Mouse (Mus musculus) forebrain, postnatal 0 days (tissue): ENCODE results near the gene Fam160a1. TPM values are rescaled to one million over a fixed set of nuclear protein-coding genes. Genes with fewer than 3 reads are reported as not detected.
A peak's percentile ranks its signal among the peaks of the same experiment; 100 is the strongest.

Source experiments
- ATAC-seq: fragments of 200-750 bp; cut with Nextera tagmentation; 2 replicates; pipeline ENCODE4 v1.8.0; 2017; ENCODE audit warnings: mild to moderate bottlenecking, moderate library complexity
- DNase-seq: peaks from one replicate; pipeline ENCODE4 v3.0.0-alpha.2; 2015
- H3K27ac ChIP-seq: fragments of 300-500 bp; sonication (generic); 2 replicates; pipeline ENCODE4 v1.5.1; 2014; ENCODE audit warnings: low read depth, mild to moderate bottlenecking, antibody characterized with exemption, low read length, moderate library complexity, mixed read lengths
- H3K27me3 ChIP-seq: fragments of 300-500 bp; sonication (generic); 2 replicates; pipeline ENCODE4 v1.6.1; 2014; ENCODE audit warnings: mild to moderate bottlenecking, low read length, mixed read lengths; ENCODE audit not compliant: insufficient read depth
- H3K36me3 ChIP-seq: fragments of 300-500 bp; sonication (generic); 2 replicates; pipeline ENCODE4 v1.6.1; 2014; ENCODE audit warnings: mild to moderate bottlenecking, moderate library complexity; ENCODE audit not compliant: insufficient read depth
- H3K4me1 ChIP-seq: fragments of 300-500 bp; sonication (generic); 2 replicates; pipeline ENCODE4 v1.6.1; 2014; ENCODE audit warnings: antibody characterized with exemption; ENCODE audit not compliant: insufficient read depth
- H3K4me2 ChIP-seq: fragments of 300-500 bp; sonication (generic); 2 replicates; pipeline ENCODE4 v1.6.1; 2014; ENCODE audit warnings: low read depth, mild to moderate bottlenecking, moderate library complexity
- H3K4me3 ChIP-seq: fragments of 300-500 bp; sonication (generic); 2 replicates; pipeline ENCODE4 v1.5.1; 2014; ENCODE audit warnings: low read depth, low read length, mixed read lengths
- H3K9ac ChIP-seq: fragments of 300-500 bp; sonication (generic); 2 replicates; pipeline ENCODE4 v1.6.1; 2014; ENCODE audit warnings: mild to moderate bottlenecking
- H3K9me3 ChIP-seq: fragments of 300-500 bp; sonication (generic); 2 replicates; pipeline ENCODE4 v1.6.1; 2016; ENCODE audit warnings: low read length
- CTCF ChIP-seq: sonication (generic); IDR thresholded peaks from 2 replicates; pipeline ENCODE4 v1.5.1; 2016; ENCODE audit warnings: antibody characterized with exemption, control low read depth, low read depth
- WGBS: fragments of 180-500 bp; shearing (Covaris S2); extraction: QIAGEN DNeasy Blood & Tissue Kit; methylation state at CpG from one replicate; pipeline ENCODE4 v1.1.7; 2014; 5-methylcytosine and 5-hydroxymethylcytosine counted together
- polyA plus RNA-seq: library from polyadenylated mRNA; unstranded; fragments of >200 nt; fragmentation: Nextera tagmentation; extraction: Ambion mirVana; gene quantifications from 2 replicates; pipeline ENCODE4 v1.2.1, GENCODE M21; 2015
- total RNA-seq: library from RNA; depleted of rRNA; stranded (reverse); fragments of >200 nt; gene quantifications from 2 replicates; pipeline ENCODE4 v1.2.3, GENCODE M21; 2014

Gene Fam160a1
- total and polyA plus RNA-seq, 2 experiments from 2014 or later, result 0.67 to 2.6 TPM

GRCm38 (mm10) chr3:85733939-85734729 lies 83.0 kb downstream of the Fam160a1 start:
- H3K4me1 ChIP-seq, result no peaks in the 10 kb centered on the region
- no peak overlapping the region for H3K9ac ChIP-seq
- WGBS, result 74% methylated on average over 5 of the region's 5 CpGs
- DNase-seq (no peak), ATAC-seq (no peak)
- H3K9me3 ChIP-seq, result no peaks in the 10 kb centered on the region
- no peak overlapping the region for H3K4me2 ChIP-seq
- no peaks in the 10 kb centered on the region for H3K27me3 ChIP-seq
- no peak overlapping the region for H3K27ac ChIP-seq
- TF ChIP-seq CTCF, result peak; percentile 33; the same call in 1 of the 2 replicates
- H3K4me3 ChIP-seq, result no peak overlapping the region
- no peaks in the 10 kb centered on the region for H3K36me3 ChIP-seq

- H3K4me1 ChIP-seq, result no peaks in the 10 kb centered on the region
- no peak for TF ChIP-seq CTCF
- H3K36me3 ChIP-seq, result no peaks in the 10 kb centered on the region
- H3K27me3 ChIP-seq, result no peaks in the 10 kb centered on the region
- H3K4me3 ChIP-seq, result no peak overlapping the region
- no peak overlapping the region for H3K27ac ChIP-seq
- ATAC-seq (no peak), DNase-seq (no peak)
- H3K9me3 ChIP-seq, result no peaks in the 10 kb centered on the region
- no peak overlapping the region for H3K4me2 ChIP-seq
- 20% methylated on average over 2 of the region's 2 CpGs for WGBS
- no peak overlapping the region for H3K9ac ChIP-seq
Measured at GRCm38 (mm10) chr3:85727171-85727570, 89.9 kb downstream of the Fam160a1 start.

- TF ChIP-seq CTCF, result no peak
Measured at GRCm38 (mm10) chr3:85725971-85726370, 91.1 kb downstream of the Fam160a1 start.

DNA sequence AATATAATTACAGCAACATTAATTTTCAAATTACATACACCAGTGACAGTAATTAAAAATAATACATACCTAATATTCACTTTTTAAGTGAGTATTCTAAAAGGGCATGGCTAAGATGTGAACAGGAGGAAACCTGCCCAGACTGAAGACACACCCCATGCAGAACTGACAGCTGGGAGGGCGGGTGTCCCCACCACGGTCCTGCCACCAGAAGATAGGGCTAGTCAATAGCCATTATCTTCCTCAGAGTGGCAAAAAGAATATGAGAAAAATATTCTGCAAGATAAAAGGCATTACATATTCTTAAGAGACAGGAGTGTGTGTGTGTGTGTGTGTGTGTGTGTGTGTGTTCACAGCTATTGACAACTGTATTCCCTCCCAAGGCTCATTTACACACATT lies 92.0 kb downstream of the Fam160a1 start:
- DNase-seq, result no peak

More at GRCm38 (mm10) chr3:85725971-85726370, 91.1 kb downstream of the Fam160a1 start:
- no peak overlapping the region for H3K27ac ChIP-seq
- no peaks in the 10 kb centered on the region for H3K4me1 ChIP-seq
- H3K4me2 ChIP-seq, result no peak overlapping the region
- H3K9ac ChIP-seq, result no peak overlapping the region
- 88% methylated on average over 3 of the region's 3 CpGs for WGBS
- no peak for ATAC-seq
- no peaks in the 10 kb centered on the region for H3K36me3 ChIP-seq
- H3K9me3 ChIP-seq, result no peaks in the 10 kb centered on the region
- DNase-seq, result no peak
- no peaks in the 10 kb centered on the region for H3K27me3 ChIP-seq
- no peak overlapping the region for H3K4me3 ChIP-seq

GRCm38 (mm10) chr3:85722581-85722980 lies 94.5 kb downstream of the Fam160a1 start:
- no peak for TF ChIP-seq CTCF
- Histone ChIP-seq H3K9ac (no peak overlapping the region), H3K4me2 (no peak overlapping the region), H3K36me3 (no peaks in the 10 kb centered on the region), H3K27ac (no peak overlapping the region), H3K27me3 (no peaks in the 10 kb centered on the region), H3K4me1 (no peaks in the 10 kb centered on the region), H3K9me3 (no peaks in the 10 kb centered on the region), H3K4me3 (no peak overlapping the region)
- WGBS, result 90% methylated on average over 6 of the region's 6 CpGs
- DNase-seq (no peak), ATAC-seq (no peak)

More for the DNA sequence above, 92.0 kb downstream of the Fam160a1 start:
- no peak for TF ChIP-seq CTCF
- Histone ChIP-seq H3K36me3 (no peaks in the 10 kb centered on the region), H3K27ac (no peak overlapping the region), H3K4me2 (no peak overlapping the region), H3K9me3 (no peaks in the 10 kb centered on the region), H3K27me3 (no peaks in the 10 kb centered on the region), H3K4me3 (no peak overlapping the region), H3K9ac (no peak overlapping the region), H3K4me1 (no peaks in the 10 kb centered on the region)
- WGBS, result 71% methylated on average over 2 of the region's 2 CpGs
- ATAC-seq, result no peak

- H3K9ac ChIP-seq, result no peak overlapping the region
- no peak overlapping the region for H3K4me2 ChIP-seq
- no peak overlapping the region for H3K27ac ChIP-seq
- ATAC-seq (no peak), DNase-seq (no peak)
- 83% methylated on average over 4 of the region's 4 CpGs for WGBS
- no peaks in the 10 kb centered on the region for H3K36me3 ChIP-seq
- H3K9me3 ChIP-seq, result no peaks in the 10 kb centered on the region
- no peaks in the 10 kb centered on the region for H3K4me1 ChIP-seq
- no peaks in the 10 kb centered on the region for H3K27me3 ChIP-seq
- H3K4me3 ChIP-seq, result no peak overlapping the region
- no peak for TF ChIP-seq CTCF
Measured at GRCm38 (mm10) chr3:85715764-85716297, 101.3 kb downstream of the Fam160a1 start.

DNA sequence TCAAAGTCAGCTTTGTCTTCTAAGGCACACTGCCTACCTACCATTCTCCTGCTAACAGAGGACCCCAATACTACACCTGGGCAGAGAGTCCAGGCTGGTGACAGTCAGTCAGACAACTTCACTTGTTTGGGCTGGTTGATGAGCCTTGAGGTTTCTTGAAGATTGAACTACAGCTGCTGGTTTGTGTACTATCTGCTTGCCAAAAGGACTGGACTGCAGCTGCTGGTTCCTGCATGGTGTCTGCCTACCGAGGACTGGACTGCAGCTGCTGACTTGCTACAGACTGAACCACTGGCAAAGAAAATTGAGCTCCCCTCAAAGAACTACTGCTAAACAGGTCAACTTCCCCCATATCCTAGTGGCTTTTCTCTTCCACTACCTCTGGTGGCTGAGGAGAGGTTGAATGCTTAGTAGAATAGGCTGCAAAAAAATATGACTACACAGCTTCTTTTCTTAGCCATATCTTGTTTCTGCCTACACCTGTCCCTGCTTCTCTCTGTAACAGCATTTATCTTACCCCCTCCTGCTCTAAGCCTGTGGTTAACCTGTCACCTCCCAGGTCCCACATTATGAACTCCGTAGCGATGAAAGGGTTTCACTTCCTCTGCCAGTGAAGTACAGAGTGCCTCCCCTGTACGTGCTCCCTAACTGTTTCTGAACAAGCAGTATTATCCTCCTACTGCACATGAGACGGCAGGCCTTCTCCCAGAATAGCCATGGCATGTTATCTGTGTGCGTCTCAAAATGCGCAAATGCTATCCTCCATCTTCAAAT lies 103.0 kb downstream of the Fam160a1 start:
- Histone ChIP-seq H3K4me3 (no peak overlapping the region), H3K27ac (no peak overlapping the region), H3K27me3 (no peaks in the 10 kb centered on the region), H3K9me3 (no peaks in the 10 kb centered on the region), H3K9ac (no peak overlapping the region), H3K4me1 (no peaks in the 10 kb centered on the region), H3K36me3 (no peaks in the 10 kb centered on the region), H3K4me2 (no peak overlapping the region)
- no peak for TF ChIP-seq CTCF
- no peak for DNase-seq
- WGBS, result 80% methylated on average over 7 of the region's 7 CpGs
- no peak for ATAC-seq
